Mouse (Mus musculus) embryonic facial prominence, embryonic 14.5 days (tissue): ENCODE results near the gene Olfr1493-ps1. TPM values are rescaled to one million over a fixed set of nuclear protein-coding genes. Genes with fewer than 3 reads are reported as not detected.

Experiments used
- ATAC-seq: fragments of 200-750 bp; cut with Nextera tagmentation; 2 replicates; pipeline ENCODE4 v1.8.0; 2017; ENCODE audit warnings: low read depth, moderate number of reproducible peaks, moderate TSS enrichment
- DNase-seq: peaks from one replicate; pipeline ENCODE4 v3.0.0-alpha.2; 2015; ENCODE audit warnings: low spot score
- H3K27ac ChIP-seq: fragments of 300-500 bp; sonication (generic); replicated peaks from 2 replicates; pipeline ENCODE4 v1.5.1; 2014; ENCODE audit warnings: low read depth, mild to moderate bottlenecking, low read length, moderate library complexity
- H3K27me3 ChIP-seq: fragments of 300-500 bp; sonication (generic); replicated peaks from 2 replicates; pipeline ENCODE4 v1.6.1; 2014; ENCODE audit warnings: low read length; ENCODE audit not compliant: control insufficient read depth, insufficient read depth
- H3K36me3 ChIP-seq: fragments of 300-500 bp; sonication (generic); 2 replicates; pipeline ENCODE4 v1.6.1; 2014; ENCODE audit warnings: low read length, mixed read lengths; ENCODE audit not compliant: control insufficient read depth, insufficient read depth
- H3K4me1 ChIP-seq: fragments of 300-500 bp; sonication (generic); 2 replicates; pipeline ENCODE4 v1.6.1; 2014; ENCODE audit warnings: antibody characterized with exemption, low read length; ENCODE audit not compliant: control insufficient read depth, insufficient read depth
- H3K4me2 ChIP-seq: fragments of 300-500 bp; sonication (generic); 2 replicates; pipeline ENCODE4 v1.6.1; 2014; ENCODE audit warnings: low read depth, mild to moderate bottlenecking, low read length, moderate library complexity, mixed read lengths
- H3K4me3 ChIP-seq: fragments of 300-500 bp; sonication (generic); 2 replicates; pipeline ENCODE4 v1.5.1; 2014; ENCODE audit warnings: low read depth, mild to moderate bottlenecking, low read length
- H3K9ac ChIP-seq: fragments of 300-500 bp; sonication (generic); 2 replicates; pipeline ENCODE4 v1.6.1; 2014; ENCODE audit warnings: low read depth, mild to moderate bottlenecking, low read length, moderate library complexity, mixed read lengths
- H3K9me3 ChIP-seq: fragments of 300-500 bp; sonication (generic); 2 replicates; pipeline ENCODE4 v1.6.1; 2016; ENCODE audit warnings: low read length; ENCODE audit not compliant: control insufficient read depth
- WGBS: fragments of 180-500 bp; shearing (Covaris S2); extraction: QIAGEN DNeasy Blood & Tissue Kit; methylation state at CpG from one replicate; pipeline ENCODE4 v1.1.7; 2014; 5-methylcytosine and 5-hydroxymethylcytosine counted together
- polyA plus RNA-seq: library from polyadenylated mRNA; unstranded; fragments of >200 nt; fragmentation: Nextera tagmentation; extraction: Ambion mirVana; gene quantifications from 2 replicates; pipeline ENCODE4 v1.2.1, GENCODE M21; 2014

Gene Olfr1493-ps1
- polyA plus RNA-seq = 0.10 TPM in 1 of 2 replicates, not detected in the other

DNA sequence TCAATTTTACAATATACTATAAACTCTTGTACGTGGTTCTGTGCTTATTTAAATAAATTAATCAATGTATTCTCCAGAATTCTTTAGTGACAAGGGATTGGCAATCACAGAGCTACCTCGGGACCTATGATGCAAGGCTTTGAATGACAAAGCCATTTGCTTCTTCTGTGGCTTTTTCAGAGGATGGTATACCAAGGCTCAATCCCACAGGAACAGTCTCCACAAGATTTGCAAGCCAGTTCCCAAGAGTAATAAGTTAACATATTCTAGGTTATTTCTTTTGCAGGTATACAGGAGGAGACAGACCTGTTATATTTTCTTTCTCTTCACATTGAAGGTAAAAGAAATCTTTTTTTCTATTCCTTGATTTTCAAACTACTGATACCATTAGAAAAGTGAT, at the start of gene Olfr1493-ps1:
Olfr1493-ps1 (plus strand) TSS at position 301 of the 400 bp plus-strand sequence.
- ATAC-seq (no peak), DNase-seq (no peak)
- Histone ChIP-seq H3K27ac (no peak within 1 kb of the TSS), H3K9ac (no peak within 1 kb of the TSS), H3K4me3 (no peak within 1 kb of the TSS), H3K4me2 (no peak within 1 kb of the TSS), H3K4me1 (no peaks in the 10 kb centered on the region), H3K36me3 (no peaks in the 10 kb centered on the region), H3K27me3 (no peaks in the 10 kb centered on the region), H3K9me3 (no peaks in the 10 kb centered on the region)
- 49% methylated on average over 2 of the region's 2 CpGs for WGBS

GRCm38 (mm10) chr19:13696968-13697367, 26.1 kb upstream of the Olfr1493-ps1 start, which contains the start of gene Olfr1491:
TSS of gene Olfr1491 (plus strand) at chr19:13697268.
- Histone ChIP-seq H3K4me1 (no peaks in the 10 kb centered on the region), H3K36me3 (no peaks in the 10 kb centered on the region), H3K4me2 (no peak within 1 kb of the TSS), H3K27me3 (no peaks in the 10 kb centered on the region), H3K9me3 (no peaks in the 10 kb centered on the region), H3K27ac (no peak within 1 kb of the TSS), H3K4me3 (no peak within 1 kb of the TSS), H3K9ac (no peak within 1 kb of the TSS)
- DNase-seq (no peak), ATAC-seq (no peak)
- 73% methylated on average over 3 of the region's 3 CpGs for WGBS

GRCm38 (mm10) chr19:13739428-13739827, 16.4 kb downstream of the Olfr1493-ps1 start, which contains the start of gene Olfr1494:
TSS of gene Olfr1494 (plus strand) at chr19:13739728.
- Histone ChIP-seq H3K27me3 (no peaks in the 10 kb centered on the region), H3K27ac (no peak within 1 kb of the TSS), H3K4me3 (no peak within 1 kb of the TSS), H3K36me3 (no peaks in the 10 kb centered on the region), H3K9ac (no peak within 1 kb of the TSS), H3K4me2 (no peak within 1 kb of the TSS), H3K4me1 (no peaks in the 10 kb centered on the region), H3K9me3 (no peaks in the 10 kb centered on the region)
- DNase-seq = no peak
- ATAC-seq = no peak
- WGBS = 84% methylated on average over 4 of the region's 4 CpGs

DNA sequence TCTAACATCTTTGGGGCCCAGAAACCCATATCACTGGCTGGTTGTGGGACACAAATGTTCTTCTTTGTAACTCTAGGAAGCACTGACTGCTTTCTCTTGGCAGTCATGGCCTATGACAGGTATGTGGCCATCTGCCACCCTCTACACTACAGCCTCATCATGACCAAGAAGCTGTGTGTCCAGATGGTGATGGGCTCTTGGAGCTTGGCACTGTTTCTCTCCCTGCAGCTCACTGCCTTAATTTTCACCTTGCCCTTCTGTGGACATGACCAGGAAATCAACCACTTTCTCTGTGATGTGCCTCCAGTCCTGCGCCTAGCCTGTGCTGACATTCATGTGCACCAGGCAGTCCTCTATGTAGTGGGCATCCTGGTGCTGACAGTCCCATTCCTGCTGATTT, 26.3 kb downstream of the Olfr1493-ps1 start:
- Histone ChIP-seq H3K27ac (no peak overlapping the region), H3K4me1 (no peaks in the 10 kb centered on the region), H3K4me2 (no peak overlapping the region), H3K9me3 (no peaks in the 10 kb centered on the region), H3K4me3 (no peak overlapping the region), H3K9ac (no peak overlapping the region), H3K36me3 (no peaks in the 10 kb centered on the region), H3K27me3 (no peaks in the 10 kb centered on the region)
- no peak for ATAC-seq
- 92% methylated on average over 1 of the region's 1 CpGs for WGBS
- DNase-seq = no peak

DNA sequence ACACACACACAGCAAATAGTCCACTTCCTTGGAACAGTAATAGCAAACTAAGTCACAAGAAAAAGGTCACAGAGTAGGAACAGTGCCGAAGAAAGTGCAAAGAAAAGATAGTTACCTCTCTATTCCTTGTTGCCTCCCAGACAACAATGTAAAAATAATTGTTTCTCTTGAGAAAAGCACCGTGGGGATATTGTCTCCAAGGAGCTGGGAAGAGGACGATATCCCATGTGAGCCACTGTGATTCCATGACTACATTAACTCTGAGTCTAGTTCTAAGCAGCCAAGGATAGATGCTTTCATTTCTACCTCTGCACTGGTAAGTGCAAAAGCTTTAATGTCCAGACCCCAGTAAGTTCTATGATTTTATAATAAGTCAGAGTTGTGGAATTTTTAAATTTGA, 41.2 kb downstream of the Olfr1493-ps1 start, which contains the start of gene Olfr1495:
Olfr1495 (plus strand) TSS at position 301 of the 400 bp plus-strand sequence.
- DNase-seq (no peak), ATAC-seq (no peak)
- no peaks in the 10 kb centered on the region for H3K4me1 ChIP-seq
- H3K4me2 ChIP-seq = no peak within 1 kb of the TSS
- no peak within 1 kb of the TSS for H3K9ac ChIP-seq
- H3K4me3 ChIP-seq = no peak within 1 kb of the TSS
- no peaks in the 10 kb centered on the region for H3K9me3 ChIP-seq
- WGBS = 80% methylated on average over 3 of the region's 3 CpGs
- H3K36me3 ChIP-seq = no peaks in the 10 kb centered on the region
- H3K27ac ChIP-seq = no peak within 1 kb of the TSS
- H3K27me3 ChIP-seq = no peaks in the 10 kb centered on the region

- no peak for ATAC-seq
- DNase-seq = no peak
- Histone ChIP-seq H3K4me1 (no peaks in the 10 kb centered on the region), H3K27ac (no peak overlapping the region), H3K9ac (no peak overlapping the region), H3K27me3 (no peaks in the 10 kb centered on the region), H3K4me3 (no peak overlapping the region), H3K4me2 (no peak overlapping the region), H3K36me3 (no peaks in the 10 kb centered on the region), H3K9me3 (no peaks in the 10 kb centered on the region)
- 89% methylated on average over 9 of the region's 9 CpGs for WGBS
These were observed 45.6 kb downstream of the Olfr1493-ps1 start for GRCm38 (mm10) chr19:13768565-13769276.

DNA sequence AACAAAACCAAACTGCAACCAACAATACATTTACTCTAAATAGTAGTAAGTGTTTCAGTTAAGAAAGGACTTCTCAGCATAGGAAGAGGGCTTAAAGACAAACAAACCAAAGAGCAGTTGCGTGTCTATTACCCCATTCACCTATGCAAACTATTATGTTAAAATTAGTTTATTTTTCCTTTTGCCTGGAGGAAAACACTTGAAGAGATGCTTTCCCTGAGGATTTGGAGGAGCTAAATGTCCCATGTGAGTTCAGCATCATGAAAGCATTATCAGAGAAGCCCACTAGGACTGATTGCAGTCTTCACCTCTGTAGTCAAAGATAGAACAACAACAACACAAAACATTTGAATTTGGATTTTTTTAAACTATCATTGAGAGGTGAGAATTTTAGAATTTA, 54.5 kb downstream of the Olfr1493-ps1 start, which contains the start of gene Olfr1496:
Olfr1496 (plus strand) TSS at position 301 of the 400 bp plus-strand sequence.
- no peak within 1 kb of the TSS for H3K4me3 ChIP-seq
- no peak within 1 kb of the TSS for H3K27ac ChIP-seq
- H3K9me3 ChIP-seq = no peaks in the 10 kb centered on the region
- H3K4me1 ChIP-seq = no peaks in the 10 kb centered on the region
- H3K36me3 ChIP-seq = no peaks in the 10 kb centered on the region
- ATAC-seq (no peak), DNase-seq (no peak)
- H3K9ac ChIP-seq = no peak within 1 kb of the TSS
- H3K27me3 ChIP-seq = no peaks in the 10 kb centered on the region
- H3K4me2 ChIP-seq = no peak within 1 kb of the TSS
- WGBS = 85% methylated on average over 1 of the region's 1 CpGs
